Comparison of ENCODE assay signal across 8 mouse cellular contexts in the genomic region with DNA sequence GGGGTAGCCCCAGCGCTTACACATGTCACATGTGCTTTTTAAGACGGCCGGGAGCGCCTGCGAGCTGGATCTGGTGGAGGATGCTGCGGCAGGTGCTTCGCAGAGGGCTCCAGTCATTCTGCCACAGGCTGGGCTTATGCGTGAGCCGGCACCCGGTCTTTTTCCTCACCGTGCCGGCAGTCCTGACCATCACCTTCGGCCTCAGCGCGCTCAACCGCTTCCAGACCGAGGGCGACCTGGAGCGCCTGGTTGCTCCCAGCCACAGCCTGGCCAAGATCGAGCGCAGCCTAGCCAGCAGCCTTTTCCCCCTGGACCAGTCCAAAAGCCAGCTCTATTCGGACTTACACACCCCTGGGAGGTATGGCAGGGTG. TPM values are rescaled to one million over a fixed set of nuclear protein-coding genes. Genes with fewer than 3 reads are reported as not detected.
DNase-seq lines count a peak whose midpoint lies in the region; ATAC-seq lines count a peak whose summit lies in the region.

No protein-coding gene starts in this region.

- peak overlapping the region; percentile 76 for H3K4me2 ChIP-seq in hindbrain, embryonic 16.5 days (ENCODE audit: low read length)

- no peaks in the 10 kb centered on the region; the same call in none of the 2 replicates for H3K4me1 ChIP-seq in hindbrain, embryonic 16.5 days (ENCODE audit: control insufficient read depth, insufficient read depth, low read depth, low read length)

- peak overlapping the region; percentile 78 for H3K9ac ChIP-seq in hindbrain, embryonic 16.5 days (ENCODE audit: low read depth, low read length)

- peak overlapping the region; percentile 84 for H3K27ac ChIP-seq in hindbrain, embryonic 16.5 days (ENCODE audit: low read depth, low read length)

- 1% methylated on average over 22 of the region's 22 CpGs for WGBS in hindbrain, embryonic 16.5 days

- no peaks in the 10 kb centered on the region for H3K36me3 ChIP-seq in hindbrain, embryonic 16.5 days (ENCODE audit: control insufficient read depth, insufficient read depth, low read length)

- H3K4me3 ChIP-seq in hindbrain, embryonic 16.5 days (ENCODE audit: low read length) = peak overlapping the region; percentile 50

- peak; percentile 63 for DNase-seq in heart, adult 11 months
- no peak for DNase-seq in heart, adult 9 months (ENCODE audit: low spot score in 2 of 2)
- peak; percentile 23 for DNase-seq in ES-CJ7 (ENCODE audit: low read depth, low spot score)
- peak; percentile 35 for DNase-seq in embryo, embryonic 9.5 days (ENCODE audit: extremely low spot score)
- DNase-seq in mesoderm, embryonic 11.5 days (ENCODE audit: low read depth, low spot score) = peak; percentile 20
- peak; percentile 7 for DNase-seq in testis, postnatal 14 days (ENCODE audit: low spot score)

- no peaks in the 10 kb centered on the region for H3K9me3 ChIP-seq in hindbrain, embryonic 16.5 days (ENCODE audit: control insufficient read depth, low read length)

- no peaks in the 10 kb centered on the region for H3K27me3 ChIP-seq in hindbrain, embryonic 16.5 days (replicated peaks; ENCODE audit: control insufficient read depth, insufficient read depth, low read length)

- peak; percentile 85 for ATAC-seq in hindbrain, embryonic 16.5 days
- ATAC-seq in megakaryocyte-erythroid progenitor cell, adult 5-6 weeks (replicated peaks; ENCODE audit: low FRiP score, low TSS enrichment, poor library complexity, severe bottlenecking) = no peak

RNA-seq across cellular contexts. Expression of a gene that starts 0.8 kb away (rescaled TPM):
- polyA plus RNA-seq in hindbrain, embryonic 16.5 days (2015; fragmentation: Nextera tagmentation; extraction: Ambion mirVana) = 13.8 and 16.7 TPM in 2 replicates
- not detected in 2 replicates for total RNA-seq in megakaryocyte-erythroid progenitor cell, adult 5-6 weeks (2014; fragmentation: Nextera tagmentation)
- total RNA-seq in megakaryocyte-erythroid progenitor cell, adult 5-6 weeks (2017) = not detected in 2 replicates

Comparison
In these comparisons a context has a peak if more than half of its experiments do, and no peak if none do; other contexts are left out.
1. DNase-seq: peak in heart, adult 11 months (single experiment), ES-CJ7 (single experiment), embryo, embryonic 9.5 days (single experiment), mesoderm, embryonic 11.5 days (single experiment) and testis, postnatal 14 days (single experiment); none in heart, adult 9 months (0 of 2).